Mouse (Mus musculus) Patski (cell line): ENCODE results near the gene Wnt8b. TPM values are rescaled to one million over a fixed set of nuclear protein-coding genes. Genes with fewer than 3 reads are reported as not detected.
"Not testable (repeated sequence)": the region's sequence is repeated elsewhere in the genome, so short reads cannot be mapped to it uniquely, and the experiment has no call there.

ENCODE experiments used
- ATAC-seq: fragments of 100-300 bp; one replicate; pipeline ENCODE4 v1.8.0; 2021
- CTCF ChIA-PET: fragments of 350-600 bp; sonication (Branson Sonifier 250); formaldehyde crosslinking; loops from one replicate; lab custom pipeline; 2022; ENCODE audit warnings: inconsistent platforms; lab: Charles Lee
- POLR2A ChIA-PET: fragments of 350-600 bp; sonication (Branson Sonifier 250); formaldehyde crosslinking; loops from one replicate; lab custom pipeline; 2022; ENCODE audit warnings: antibody characterized with exemption, inconsistent platforms; lab: Charles Lee
- DNase-seq: peaks from one replicate; pipeline ENCODE4 v3.0.0-alpha.2; 2011; ENCODE audit warnings: low read depth, low spot score
- H3K27me3 ChIP-seq: fragments of 371-371 bp; one replicate; pipeline ENCODE4 v1.5.1; 2021
- CTCF ChIP-seq: fragments of 100-300 bp; IDR thresholded peaks from one replicate; pipeline ENCODE4 v1.5.1; 2021
- in situ Hi-C: fragments of 300-500 bp; cut with MboI; formaldehyde crosslinking; loops from 3 replicates; pipeline ENCODE4 v1.11.1; 2018; ENCODE audit warnings: low pct_unique_long_range_greater_than_20kb, mixed read lengths
- polyA plus RNA-seq: library from polyadenylated mRNA; unstranded; gene quantifications from one replicate; pipeline ENCODE4 v1.2.3, GENCODE M21; 2021

The Wnt8b gene
- polyA plus RNA-seq: 0.15 TPM

- H3K27me3 ChIP-seq: peaks cover 57% of the 10 kb centered on the region
- TF ChIP-seq CTCF: no peak
- ChIA-PET CTCF (no interaction called here), POLR2A (interaction anchor here (0.5 kb wide), 1 partner anchor 13 kb away, joined by 4 read pairs; no protein-coding TSS in a partner anchor)
- ATAC-seq (no peak), DNase-seq (no peak)
- in situ Hi-C loops: no loop called here
These were observed at the start of gene Wnt8b for GRCm38 (mm10) chr19:44493128-44493527. Gene Wnt8b, plus strand, starts transcription at chr19:44493472.

- ChIA-PET CTCF (no interaction called here), POLR2A (no interaction called here)
- TF ChIP-seq CTCF: no peak
- DNase-seq (no peak), ATAC-seq (no peak)
- in situ Hi-C loops: no loop called here
- peaks cover 12% of the 10 kb centered on the region for H3K27me3 ChIP-seq
These were observed 47.5 kb upstream of the Wnt8b start for GRCm38 (mm10) chr19:44445755-44446154.

GRCm38 (mm10) chr19:44447927-44448326 is 45.3 kb upstream of the Wnt8b start:
- ATAC-seq (no peak), DNase-seq (no peak)
- H3K27me3 ChIP-seq: peaks cover 8% of the 10 kb centered on the region
- ChIA-PET POLR2A (no interaction called here), CTCF (no interaction called here)
- in situ Hi-C loops: no loop called here
- TF ChIP-seq CTCF: no peak

- DNase-seq (no peak), ATAC-seq (peak; percentile 55)
- ChIA-PET POLR2A (no interaction called here), CTCF (interaction anchor here (1.3 kb wide), 1 partner anchor 22 kb away, joined by 4 read pairs; no protein-coding TSS in a partner anchor)
- TF ChIP-seq CTCF: no peak
- no peaks in the 10 kb centered on the region for H3K27me3 ChIP-seq
- in situ Hi-C loops: loop anchor here (5.0 kb wide), 1 partner anchor 78 kb away; no protein-coding TSS in a partner anchor
These were observed 38.4 kb upstream of the Wnt8b start for GRCm38 (mm10) chr19:44454862-44455261.

GRCm38 (mm10) chr19:44455356-44455755 is 37.9 kb upstream of the Wnt8b start:
- in situ Hi-C loops: loop anchor here (5.0 kb wide), 1 partner anchor 78 kb away; no protein-coding TSS in a partner anchor

GRCm38 (mm10) chr19:44457359-44458055 is 35.8 kb upstream of the Wnt8b start:
- ChIA-PET CTCF (interaction anchor here (1.2 to 1.7 kb wide), 2 partner anchors 94 to 156 kb away, joined by 3 to 4 read pairs; no protein-coding TSS in a partner anchor), POLR2A (no interaction called here)
- no peak for TF ChIP-seq CTCF
- no peak for DNase-seq
- H3K27me3 ChIP-seq: no peaks in the 10 kb centered on the region
- in situ Hi-C loops: loop anchor here (5.0 kb wide), 1 partner anchor 80 kb away; no protein-coding TSS in a partner anchor
- peak; percentile 33 for ATAC-seq

More at GRCm38 (mm10) chr19:44455356-44455755, 37.9 kb upstream of the Wnt8b start:
- POLR2A ChIA-PET: interaction anchor here (0.7 kb wide), 1 partner anchor 13 kb away, joined by 4 read pairs; no protein-coding TSS in a partner anchor
- DNase-seq (no peak), ATAC-seq (peak; percentile 6)
- CTCF ChIA-PET: interaction anchor here (1.3 kb wide), 1 partner anchor 21 kb away, joined by 4 read pairs; no protein-coding TSS in a partner anchor
- no peaks in the 10 kb centered on the region for H3K27me3 ChIP-seq
- no peak for TF ChIP-seq CTCF

GRCm38 (mm10) chr19:44458696-44459095 is 34.6 kb upstream of the Wnt8b start:
- POLR2A ChIA-PET: no interaction called here
- CTCF ChIA-PET: interaction anchor here (1.1 to 1.7 kb wide), 2 partner anchors 10 to 95 kb away, joined by 3 to 4 read pairs; no protein-coding TSS in a partner anchor
- ATAC-seq (no peak), DNase-seq (no peak)
- no peak for TF ChIP-seq CTCF
- in situ Hi-C loops: loop anchor here (5.0 kb wide), 1 partner anchor 81 kb away; no protein-coding TSS in a partner anchor
- no peaks in the 10 kb centered on the region for H3K27me3 ChIP-seq

- CTCF ChIA-PET: interaction anchor here (0.8 to 1.4 kb wide), 3 partner anchors 9 to 75 kb away, joined by 3 read pairs; no protein-coding TSS in a partner anchor
- H3K27me3 ChIP-seq: no peaks in the 10 kb centered on the region
- DNase-seq: no peak
- POLR2A ChIA-PET: no interaction called here
- ATAC-seq: no peak
- in situ Hi-C loops: no loop called here
- no peak for TF ChIP-seq CTCF
These were observed 32.8 kb upstream of the Wnt8b start for GRCm38 (mm10) chr19:44460441-44460840.

GRCm38 (mm10) chr19:44461500-44461899 is 31.8 kb upstream of the Wnt8b start:
- ATAC-seq: no peak
- TF ChIP-seq CTCF: no peak
- CTCF ChIA-PET: interaction anchor here (1.4 kb wide), 1 partner anchor 43 kb away, joined by 3 read pairs; no protein-coding TSS in a partner anchor
- H3K27me3 ChIP-seq: no peaks in the 10 kb centered on the region
- in situ Hi-C loops: no loop called here
- DNase-seq: no peak
- POLR2A ChIA-PET: no interaction called here

GRCm38 (mm10) chr19:44462141-44462540 is 31.1 kb upstream of the Wnt8b start:
- no peak for TF ChIP-seq CTCF
- H3K27me3 ChIP-seq: no peaks in the 10 kb centered on the region
- ChIA-PET CTCF (no interaction called here), POLR2A (no interaction called here)
- DNase-seq (no peak), ATAC-seq (no peak)
- in situ Hi-C loops: no loop called here

- ATAC-seq: peak; percentile 35
- in situ Hi-C loops, POLR2A ChIA-PET, DNase-seq, H3K27me3 ChIP-seq: not testable (repeated sequence)
- CTCF ChIA-PET: interaction anchor here (0.7 to 1.2 kb wide), 2 partner anchors 8 to 272 kb away, joined by 3 read pairs; no protein-coding TSS in a partner anchor
These were observed 27.2 kb upstream of the Wnt8b start for GRCm38 (mm10) chr19:44465960-44466525.
